Mouse (Mus musculus): Measurements from ENCODE around the gene Lta. TPM values are rescaled to one million over a fixed set of nuclear protein-coding genes. Genes with fewer than 3 reads are reported as not detected.
"Not testable (repeated sequence)": the region's sequence is repeated elsewhere in the genome, so short reads cannot be mapped to it uniquely, and the experiment has no call there.

Gene Lta
- polyA plus RNA-seq, 1 experiment from 2014 or later = 0.39 TPM

DNA sequence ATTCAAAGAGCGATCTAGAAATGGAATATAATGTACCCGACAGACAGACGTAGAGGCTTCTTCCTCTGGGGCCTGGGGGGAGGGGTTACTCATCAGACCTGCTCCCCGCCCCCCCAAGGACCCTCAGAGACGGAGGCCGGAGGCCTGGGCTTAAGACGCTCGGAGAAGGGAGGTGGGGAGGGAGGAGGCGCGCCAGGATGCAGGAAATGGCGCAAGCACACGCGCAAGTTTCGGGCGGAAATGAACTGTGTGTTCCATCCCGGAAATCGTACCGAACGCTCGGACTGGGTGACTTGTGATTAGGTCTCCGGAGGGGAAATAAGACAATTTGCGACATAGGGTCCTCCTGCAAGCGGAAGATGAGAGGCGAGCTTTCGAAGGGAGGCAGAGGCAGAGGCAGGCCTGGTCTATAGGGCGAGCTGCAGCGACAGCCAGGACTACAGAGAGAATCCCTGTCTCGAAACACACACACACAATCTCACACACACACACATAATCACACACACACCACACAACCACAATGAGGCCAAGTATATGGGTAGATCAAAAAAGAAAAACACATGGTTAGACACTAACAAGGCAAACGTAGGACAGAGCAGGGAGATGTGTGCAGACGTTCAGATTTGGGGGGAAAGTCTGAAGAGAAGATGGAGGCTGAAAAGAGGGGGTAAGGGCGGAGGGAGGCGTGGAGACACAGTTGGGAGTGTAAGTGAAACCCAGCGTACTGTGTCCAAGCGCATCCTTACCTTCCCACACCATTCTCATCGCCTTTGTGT, 30.7 kb upstream of the Lta start, which contains the start of gene Nfkbil1:
Nfkbil1 (minus strand) TSS at position 179 of the 776 bp plus-strand sequence.
- no peaks in the 10 kb centered on the region for H3K36me3 ChIP-seq
- H3K9ac ChIP-seq = peak within 1 kb of the TSS; percentile 66
- under 1% methylated on average over 35 of the region's 35 CpGs for WGBS
- H3K4me3 ChIP-seq = peak within 1 kb of the TSS; percentile 55
- peak; percentile 79 for ATAC-seq (ENCODE audit: low FRiP score, low read depth)
- no peaks in the 10 kb centered on the region for H3K9me3 ChIP-seq
- H3K27ac ChIP-seq (replicated peaks) = peak within 1 kb of the TSS; percentile 95
- no peaks in the 10 kb centered on the region for H3K27me3 ChIP-seq
- peaks cover 57% of the 10 kb centered on the region for H3K4me1 ChIP-seq (replicated peaks)
- peak within 1 kb of the TSS; percentile 96 for H3K4me2 ChIP-seq

DNA sequence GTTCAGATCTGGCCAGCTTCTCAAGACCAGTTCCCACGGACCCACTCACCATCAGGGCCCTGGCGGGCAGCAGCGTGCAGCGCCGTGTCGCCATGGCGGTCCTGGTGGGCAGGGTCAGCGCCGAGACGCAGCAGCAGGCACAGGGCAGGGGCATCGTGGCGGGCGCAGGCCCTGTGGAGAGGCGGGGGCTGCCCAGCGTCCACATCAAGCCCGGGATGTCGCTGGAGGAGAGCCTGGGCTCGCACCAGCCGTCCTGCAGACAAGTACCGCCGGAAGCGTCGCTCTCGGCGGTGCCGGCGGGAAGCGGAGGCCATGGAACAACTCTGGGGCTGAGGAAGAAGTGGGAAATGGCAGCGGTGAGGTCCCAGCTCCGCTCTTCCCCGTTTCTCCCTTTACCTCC, 29.8 kb upstream of the Lta start:
- no peak for ATAC-seq (ENCODE audit: low FRiP score, low read depth)
- Histone ChIP-seq H3K4me1 (replicated peaks) (peaks cover 48% of the 10 kb centered on the region), H3K27ac (replicated peaks) (peak overlapping the region; percentile 95), H3K4me3 (peak overlapping the region; percentile 55), H3K9ac (peak overlapping the region; percentile 66), H3K36me3 (peaks cover 4% of the 10 kb centered on the region; the same call in 1 of the 2 replicates), H3K27me3 (no peaks in the 10 kb centered on the region), H3K4me2 (peak overlapping the region; percentile 96), H3K9me3 (no peaks in the 10 kb centered on the region)
- WGBS = 7% methylated on average over 30 of the region's 31 CpGs

DNA sequence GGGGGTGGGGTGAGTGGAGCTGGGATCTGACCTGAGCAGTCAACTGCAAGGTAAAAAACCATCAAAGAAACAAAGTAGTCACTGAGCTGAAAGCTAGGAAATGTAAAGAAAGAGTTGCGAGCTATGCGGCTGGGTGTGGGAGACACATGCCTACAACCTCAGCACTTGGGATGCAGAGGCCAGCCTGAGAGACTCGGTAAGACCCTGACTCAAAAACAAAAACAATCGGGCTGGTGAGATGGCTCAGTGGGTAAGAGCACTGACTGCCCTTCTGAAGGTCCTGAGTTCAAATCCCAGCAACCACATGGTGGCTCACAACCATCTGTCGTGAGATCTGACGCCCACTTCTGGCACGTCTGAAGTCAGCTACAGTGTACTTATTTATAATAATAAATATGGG, 28.9 kb upstream of the Lta start:
- H3K9ac ChIP-seq; H3K27me3 ChIP-seq; H3K9me3 ChIP-seq; H3K27ac ChIP-seq (replicated peaks); ATAC-seq (ENCODE audit: low FRiP score, low read depth): not testable (repeated sequence)
- WGBS = 85% methylated on average over 7 of the region's 7 CpGs
- peaks cover 48% of the 10 kb centered on the region for H3K4me1 ChIP-seq (replicated peaks)
- H3K4me3 ChIP-seq = peak overlapping the region; percentile 55; the same call in 1 of the 2 replicates
- peaks cover 12% of the 10 kb centered on the region for H3K36me3 ChIP-seq
- peak overlapping the region; percentile 96 for H3K4me2 ChIP-seq

DNA sequence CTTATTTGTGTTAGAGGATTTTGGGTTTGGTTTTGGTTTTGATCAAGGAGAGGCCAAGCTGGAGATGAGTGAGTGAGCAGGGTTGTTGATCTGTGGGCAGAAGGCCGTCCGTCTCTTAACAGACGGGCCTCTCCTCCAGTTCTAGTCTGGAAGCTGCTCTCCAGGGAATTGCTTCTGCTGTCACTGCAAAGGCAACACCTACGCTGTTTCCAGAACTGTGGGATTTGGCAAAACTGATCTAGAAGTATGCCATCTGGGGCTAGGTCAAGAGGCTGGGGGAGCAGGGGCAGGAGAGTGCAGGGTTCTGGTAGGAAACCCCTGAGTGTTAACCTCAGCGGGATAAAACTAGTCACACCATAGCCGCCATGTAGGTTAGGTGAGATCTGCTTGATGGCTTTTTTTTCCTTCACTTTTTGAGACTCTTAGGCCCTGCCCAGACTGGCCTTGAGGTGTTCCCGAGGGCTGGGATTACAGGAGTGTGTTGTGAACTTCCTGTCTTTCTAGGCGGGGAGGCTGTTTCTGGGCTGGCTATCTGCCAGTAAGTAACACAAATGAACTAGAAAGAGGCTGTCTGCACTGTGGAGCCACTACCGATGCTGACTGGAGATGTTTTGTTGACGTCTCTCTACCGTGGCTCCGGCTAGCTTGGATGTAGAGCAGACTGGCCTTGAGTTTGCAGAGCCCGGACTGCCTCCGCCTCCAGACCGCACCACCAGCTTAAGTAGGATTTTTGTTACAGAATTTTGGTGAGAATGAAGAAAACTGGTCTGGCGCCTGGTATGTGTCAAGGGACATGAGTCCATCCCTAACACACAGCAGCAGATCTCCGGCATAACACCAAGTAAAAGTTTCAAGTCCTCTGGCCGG, 28.2 kb upstream of the Lta start, which contains the start of gene Atp6v1g2:
Atp6v1g2 (plus strand) TSS at position 547 of the 867 bp plus-strand sequence.
- H3K36me3 ChIP-seq = peaks cover 18% of the 10 kb centered on the region
- WGBS = 76% methylated on average over 18 of the region's 18 CpGs
- peak within 1 kb of the TSS; percentile 55 for H3K4me3 ChIP-seq
- no peak for ATAC-seq (ENCODE audit: low FRiP score, low read depth)
- H3K9me3 ChIP-seq = no peaks in the 10 kb centered on the region
- no peak within 1 kb of the TSS for H3K9ac ChIP-seq
- H3K27ac ChIP-seq (replicated peaks) = no peak within 1 kb of the TSS; the same call in 1 of the 2 replicates
- peaks cover 48% of the 10 kb centered on the region for H3K4me1 ChIP-seq (replicated peaks)
- H3K4me2 ChIP-seq = peak within 1 kb of the TSS; percentile 96
- H3K27me3 ChIP-seq = no peaks in the 10 kb centered on the region

DNA sequence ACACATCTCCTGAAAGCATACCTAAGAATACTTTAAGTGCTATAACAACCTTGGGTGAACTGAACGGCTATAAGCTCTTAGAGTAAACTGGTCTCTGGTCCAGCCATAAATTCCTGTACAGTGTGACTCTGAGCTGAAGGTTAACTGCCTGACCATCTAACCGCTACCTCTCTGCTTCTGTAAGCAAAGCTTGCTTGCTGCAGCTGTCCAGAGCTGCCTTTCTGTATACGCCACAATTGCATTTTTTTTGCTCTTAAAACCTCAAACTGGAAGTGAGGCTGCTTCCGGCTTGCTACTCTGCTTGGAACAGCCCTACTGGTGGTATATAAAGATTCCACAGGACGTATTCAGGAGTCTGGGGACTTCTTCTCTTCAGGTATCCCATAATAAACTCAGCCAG, 27.5 kb upstream of the Lta start:
- Histone ChIP-seq H3K36me3 (peaks cover 24% of the 10 kb centered on the region), H3K4me2 (no peak overlapping the region), H3K9ac (no peak overlapping the region), H3K27me3 (no peaks in the 10 kb centered on the region), H3K9me3 (no peaks in the 10 kb centered on the region), H3K4me1 (replicated peaks) (peaks cover 48% of the 10 kb centered on the region), H3K27ac (replicated peaks) (no peak overlapping the region), H3K4me3 (no peak overlapping the region)
- no peak for ATAC-seq (ENCODE audit: low FRiP score, low read depth)
- WGBS = 91% methylated on average over 5 of the region's 5 CpGs

DNA sequence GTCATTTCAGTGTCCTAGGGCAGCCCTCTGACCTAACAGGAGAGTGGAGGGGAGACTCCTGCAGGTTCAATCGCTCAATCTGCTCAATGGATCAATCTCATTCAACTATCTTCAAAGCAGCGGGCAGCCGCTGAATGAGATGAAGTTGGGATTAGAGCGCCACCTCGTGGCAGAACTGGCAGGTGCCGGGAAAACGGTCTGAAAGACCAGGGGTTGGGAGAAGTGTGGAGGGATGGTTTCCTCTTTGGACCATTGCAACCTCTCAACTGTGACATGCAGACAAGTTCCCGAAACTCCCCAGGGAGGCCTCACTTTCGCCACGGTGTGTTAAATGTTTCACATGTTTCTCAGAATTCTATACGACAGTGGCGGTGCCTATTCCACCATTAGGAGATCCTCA, 26.9 kb upstream of the Lta start:
- WGBS = 8% methylated on average over 12 of the region's 12 CpGs
- Histone ChIP-seq H3K4me1 (replicated peaks) (peaks cover 42% of the 10 kb centered on the region), H3K4me2 (peak overlapping the region; percentile 36), H3K9ac (no peak overlapping the region), H3K27ac (replicated peaks) (no peak overlapping the region), H3K9me3 (no peaks in the 10 kb centered on the region), H3K27me3 (no peaks in the 10 kb centered on the region), H3K4me3 (no peak overlapping the region; the same call in 1 of the 2 replicates), H3K36me3 (peaks cover 29% of the 10 kb centered on the region)
- no peak for ATAC-seq (ENCODE audit: low FRiP score, low read depth)

DNA sequence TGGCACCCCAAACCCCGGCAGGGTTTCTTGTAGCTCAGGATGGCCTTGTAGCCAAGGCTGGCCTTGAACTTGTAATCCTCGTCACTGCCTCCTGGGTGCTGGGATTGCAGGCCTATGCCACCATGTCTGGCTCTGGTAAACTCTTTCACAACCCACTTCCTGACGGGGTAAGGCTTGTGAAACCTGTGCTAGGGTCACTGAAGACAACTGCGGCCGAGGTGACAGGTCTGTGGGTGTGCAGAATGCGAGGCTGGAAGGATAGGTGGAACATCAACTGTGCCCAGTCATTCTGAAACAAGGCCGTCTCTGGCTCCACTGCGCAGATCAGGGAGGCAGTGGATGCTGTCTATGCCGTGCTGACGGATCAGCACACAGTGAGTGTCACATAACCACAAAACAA, 25.9 kb upstream of the Lta start:
- Histone ChIP-seq H3K27ac (replicated peaks) (no peak overlapping the region), H3K4me3 (no peak overlapping the region), H3K36me3 (peaks cover 29% of the 10 kb centered on the region), H3K9ac (no peak overlapping the region), H3K9me3 (no peaks in the 10 kb centered on the region), H3K27me3 (no peaks in the 10 kb centered on the region), H3K4me2 (no peak overlapping the region), H3K4me1 (replicated peaks) (peaks cover 36% of the 10 kb centered on the region)
- ATAC-seq (ENCODE audit: low FRiP score, low read depth) = no peak
- 94% methylated on average over 10 of the region's 10 CpGs for WGBS

DNA sequence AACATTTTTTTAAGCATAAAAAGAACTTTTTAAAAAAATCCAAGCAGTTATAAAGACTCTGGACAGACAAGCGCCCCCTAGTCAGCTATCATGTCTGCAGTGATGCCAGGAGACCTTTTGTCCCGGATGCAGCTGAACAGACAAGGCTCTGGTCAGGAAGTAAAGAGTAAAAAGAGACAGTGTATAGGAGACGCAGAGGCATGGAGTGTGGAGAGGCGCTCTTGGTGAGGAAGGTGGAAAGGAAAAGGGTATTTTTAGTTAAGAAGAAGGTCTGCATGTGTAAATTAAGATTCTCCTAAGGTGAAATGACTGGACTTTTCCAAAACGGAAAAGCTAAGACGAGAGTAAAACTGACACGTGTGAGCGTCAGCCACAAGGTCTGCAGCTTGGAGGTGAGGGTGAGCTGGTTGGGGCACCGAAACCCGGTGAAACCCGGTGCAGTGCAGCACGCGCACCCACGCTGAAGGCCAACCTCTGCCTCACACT, 21.5 kb upstream of the Lta start:
- Histone ChIP-seq H3K4me1 (replicated peaks) (peaks cover 3% of the 10 kb centered on the region; the same call in 1 of the 2 replicates), H3K27ac (replicated peaks) (no peak overlapping the region), H3K9me3 (no peaks in the 10 kb centered on the region), H3K36me3 (peaks cover 32% of the 10 kb centered on the region), H3K9ac (no peak overlapping the region), H3K27me3 (no peaks in the 10 kb centered on the region), H3K4me3 (no peak overlapping the region), H3K4me2 (no peak overlapping the region)
- no peak for ATAC-seq (ENCODE audit: low FRiP score, low read depth)
- WGBS = 87% methylated on average over 14 of the region's 14 CpGs

DNA sequence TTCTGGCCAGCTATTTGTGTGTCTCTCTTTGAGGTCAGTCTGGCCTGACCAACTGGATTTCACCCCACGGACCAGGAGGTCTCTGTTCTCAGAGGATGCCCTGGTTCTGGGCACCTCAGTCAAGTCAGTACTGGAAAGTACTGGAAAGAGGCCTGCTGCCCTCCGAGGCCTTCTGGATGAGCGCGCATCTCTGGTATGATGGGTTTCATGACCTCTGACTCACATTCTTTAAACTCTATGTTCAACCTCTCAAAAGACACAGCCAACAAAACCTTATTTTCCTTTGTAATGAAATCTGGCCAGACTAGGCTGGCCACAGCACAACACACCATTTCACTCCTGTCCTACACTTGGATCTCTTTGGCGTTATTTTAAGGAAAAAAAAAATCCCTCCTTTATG, 20.3 kb upstream of the Lta start:
- 97% methylated on average over 5 of the region's 5 CpGs for WGBS
- no peak overlapping the region for H3K4me3 ChIP-seq
- no peak overlapping the region for H3K9ac ChIP-seq
- peaks cover 37% of the 10 kb centered on the region for H3K36me3 ChIP-seq
- no peak overlapping the region for H3K4me2 ChIP-seq
- H3K27ac ChIP-seq (replicated peaks) = no peak overlapping the region
- H3K9me3 ChIP-seq = no peaks in the 10 kb centered on the region
- no peaks in the 10 kb centered on the region for H3K27me3 ChIP-seq
- H3K4me1 ChIP-seq (replicated peaks) = no peaks in the 10 kb centered on the region
- ATAC-seq (ENCODE audit: low FRiP score, low read depth) = no peak

DNA sequence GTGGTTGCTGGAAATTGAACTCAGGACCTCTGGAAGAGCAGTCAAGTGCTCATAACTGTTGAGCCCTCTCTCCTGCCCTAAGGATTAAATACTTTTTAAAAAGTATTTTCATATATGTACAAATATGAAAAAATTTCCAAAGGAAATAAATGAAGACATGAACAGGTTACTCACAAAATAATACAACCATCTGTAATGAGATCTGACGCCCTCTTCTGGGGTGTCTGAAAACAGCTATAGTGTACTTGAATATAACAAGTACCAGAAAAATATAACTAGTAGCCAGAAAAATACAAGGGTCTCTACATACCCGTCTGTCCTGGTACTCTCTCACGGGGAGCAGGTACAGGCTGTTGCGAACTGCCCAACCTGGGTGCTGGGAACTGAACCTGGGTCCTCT, 19.5 kb upstream of the Lta start:
- ATAC-seq (ENCODE audit: low FRiP score, low read depth) = no peak
- H3K36me3 ChIP-seq = peaks cover 36% of the 10 kb centered on the region
- H3K4me1 ChIP-seq (replicated peaks) = no peaks in the 10 kb centered on the region
- H3K27ac ChIP-seq (replicated peaks) = no peak overlapping the region
- WGBS = 94% methylated on average over 4 of the region's 4 CpGs
- no peak overlapping the region for H3K9ac ChIP-seq
- no peaks in the 10 kb centered on the region for H3K27me3 ChIP-seq
- no peak overlapping the region for H3K4me3 ChIP-seq
- no peak overlapping the region for H3K4me2 ChIP-seq
- H3K9me3 ChIP-seq = no peaks in the 10 kb centered on the region

DNA sequence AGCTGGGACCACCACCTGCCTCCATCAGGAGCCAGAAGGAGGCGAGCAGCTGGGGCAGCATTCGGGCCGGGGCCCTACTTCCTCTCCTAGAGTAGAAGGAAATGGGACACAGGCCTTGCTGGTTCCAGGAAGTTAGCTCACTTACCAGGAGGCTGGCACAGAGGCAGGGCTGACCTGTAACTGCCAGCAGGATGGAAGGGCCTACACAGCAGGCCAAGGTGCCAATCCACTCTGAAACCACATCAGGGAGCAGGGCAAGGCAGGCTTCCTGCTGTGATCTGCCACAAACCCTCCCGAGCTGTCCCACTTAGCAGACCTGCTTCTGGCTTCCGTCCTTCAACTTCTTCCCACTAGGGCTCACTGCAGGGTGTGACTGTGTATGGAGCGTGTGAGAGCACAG, 17.1 kb upstream of the Lta start:
- Histone ChIP-seq H3K27me3 (no peaks in the 10 kb centered on the region), H3K9me3 (no peaks in the 10 kb centered on the region), H3K9ac (no peak overlapping the region), H3K4me2 (no peak overlapping the region), H3K36me3 (peaks cover 14% of the 10 kb centered on the region), H3K27ac (replicated peaks) (no peak overlapping the region), H3K4me1 (replicated peaks) (no peaks in the 10 kb centered on the region), H3K4me3 (no peak overlapping the region)
- no peak for ATAC-seq (ENCODE audit: low FRiP score, low read depth)
- 81% methylated on average over 6 of the region's 6 CpGs for WGBS
